Mouse (Mus musculus) limb, embryonic 14.5 days (tissue): ENCODE data around the gene Adk. TPM values are rescaled to one million over a fixed set of nuclear protein-coding genes. Genes with fewer than 3 reads are reported as not detected.
A peak's percentile ranks its signal among the peaks of the same experiment; 100 is the strongest.

Source experiments
- ATAC-seq: fragments of 200-750 bp; cut with Nextera tagmentation; 2 replicates; pipeline ENCODE4 v1.8.0; 2017; ENCODE audit warnings: low read depth, moderate number of reproducible peaks, moderate TSS enrichment; ENCODE audit not compliant: low FRiP score
- DNase-seq: peaks from one replicate; pipeline ENCODE4 v3.0.0-alpha.2; 2015; ENCODE audit warnings: low spot score
- H3K27ac ChIP-seq: fragments of 300-500 bp; sonication (generic); replicated peaks from 2 replicates; pipeline ENCODE4 v1.5.1; 2014; ENCODE audit warnings: low read depth, mild to moderate bottlenecking, low read length, moderate library complexity, mixed read lengths
- H3K27me3 ChIP-seq: fragments of 300-500 bp; sonication (generic); 2 replicates; pipeline ENCODE4 v1.6.1; 2014; ENCODE audit warnings: low read length, mixed read lengths; ENCODE audit not compliant: control insufficient read depth, insufficient read depth
- H3K36me3 ChIP-seq: fragments of 300-500 bp; sonication (generic); 2 replicates; pipeline ENCODE4 v1.6.1; 2014; ENCODE audit warnings: mild to moderate bottlenecking, low read length, moderate library complexity, mixed read lengths; ENCODE audit not compliant: control insufficient read depth, insufficient read depth
- H3K4me1 ChIP-seq: fragments of 300-500 bp; sonication (generic); 2 replicates; pipeline ENCODE4 v1.6.1; 2014; ENCODE audit warnings: antibody characterized with exemption, low read length, mixed read lengths; ENCODE audit not compliant: control insufficient read depth, insufficient read depth
- H3K4me2 ChIP-seq: fragments of 300-500 bp; sonication (generic); replicated peaks from 2 replicates; pipeline ENCODE4 v1.6.1; 2014; ENCODE audit warnings: low read depth, mild to moderate bottlenecking, low read length, moderate library complexity; ENCODE audit not compliant: severe bottlenecking
- H3K4me3 ChIP-seq: fragments of 300-500 bp; sonication (generic); replicated peaks from 2 replicates; pipeline ENCODE4 v1.5.1; 2014; ENCODE audit warnings: low read length
- H3K9ac ChIP-seq: fragments of 300-500 bp; sonication (generic); 2 replicates; pipeline ENCODE4 v1.6.1; 2014; ENCODE audit warnings: mild to moderate bottlenecking, low read depth, low read length, moderate library complexity; ENCODE audit not compliant: severe bottlenecking
- H3K9me3 ChIP-seq: fragments of 300-500 bp; sonication (generic); 2 replicates; pipeline ENCODE4 v1.6.1; 2016; ENCODE audit warnings: low read length; ENCODE audit not compliant: control insufficient read depth
- POLR2A ChIP-seq: fragments of 200-500 bp; IDR thresholded peaks from 2 replicates; pipeline ENCODE4 v1.8.0; 2012; ENCODE audit warnings: inconsistent platforms, mild to moderate bottlenecking, moderate library complexity, borderline replicate concordance; ENCODE audit not compliant: insufficient read depth, insufficient read length; ENCODE audit errors: extremely low read depth
- WGBS: fragments of 180-500 bp; shearing (Covaris S2); extraction: QIAGEN DNeasy Blood & Tissue Kit; methylation state at CpG from one replicate; pipeline ENCODE4 v1.1.7; 2014; 5-methylcytosine and 5-hydroxymethylcytosine counted together
- polyA plus RNA-seq, 2 experiments: library from polyadenylated mRNA; depleted of rRNA in 1 of 2; stranded (reverse) in 1 of 2; unstranded in 1 of 2; fragments of >200 nt; fragmentation: Nextera tagmentation in 1 of 2; extraction: Ambion mirVana in 1 of 2; gene quantifications; 2 replicates each; pipeline versions ENCODE4 v1.2.1 to v1.2.3; 2012 to 2014

The Adk gene
- polyA plus RNA-seq, 2 experiments: 55.6 to 140 TPM

DNA sequence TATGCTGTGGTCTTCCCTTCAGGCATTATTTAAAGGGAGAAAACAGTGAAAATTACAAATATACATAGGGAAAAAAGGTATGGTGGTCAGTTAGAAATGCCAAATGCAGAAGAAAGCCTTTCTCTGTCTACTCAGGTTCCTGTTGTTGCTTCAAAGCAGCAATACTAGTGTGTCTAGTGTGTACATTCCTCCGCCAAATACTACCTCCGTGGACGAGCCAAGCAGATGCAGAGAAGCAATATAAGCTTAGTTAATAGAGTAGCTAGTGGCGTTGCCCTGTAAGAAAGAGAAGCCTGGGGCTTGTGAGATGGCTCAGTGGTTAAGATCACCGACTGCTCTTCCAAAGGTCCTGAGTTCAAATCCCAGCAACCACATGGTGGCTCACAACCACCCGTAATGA, 359.1 kb downstream of the Adk start:
- Histone ChIP-seq H3K4me1 (peaks cover 5% of the 10 kb centered on the region), H3K9me3 (no peaks in the 10 kb centered on the region), H3K36me3 (no peaks in the 10 kb centered on the region), H3K27ac (no peak overlapping the region), H3K27me3 (no peaks in the 10 kb centered on the region), H3K4me3 (no peak overlapping the region), H3K9ac (no peak overlapping the region), H3K4me2 (no peak overlapping the region)
- 80% methylated on average over 6 of the region's 6 CpGs for whole genome bisulfite sequencing
- no peak for TF ChIP-seq POLR2A
- ATAC-seq: no peak
- DNase-seq: no peak

- no peak overlapping the region for H3K27ac ChIP-seq
- H3K9me3 ChIP-seq: no peaks in the 10 kb centered on the region
- no peak overlapping the region for H3K4me3 ChIP-seq
- H3K4me2 ChIP-seq: no peak overlapping the region
- H3K27me3 ChIP-seq: no peaks in the 10 kb centered on the region
- H3K4me1 ChIP-seq: peaks cover 6% of the 10 kb centered on the region; the same call in 1 of the 2 replicates
- H3K9ac ChIP-seq: no peak overlapping the region
- WGBS: 48% methylated on average over 7 of the region's 7 CpGs
- DNase-seq (no peak), ATAC-seq (no peak)
- TF ChIP-seq POLR2A: no peak
- no peaks in the 10 kb centered on the region for H3K36me3 ChIP-seq
These were observed 366.0 kb downstream of the Adk start for GRCm38 (mm10) chr14:21418332-21418731.

DNA sequence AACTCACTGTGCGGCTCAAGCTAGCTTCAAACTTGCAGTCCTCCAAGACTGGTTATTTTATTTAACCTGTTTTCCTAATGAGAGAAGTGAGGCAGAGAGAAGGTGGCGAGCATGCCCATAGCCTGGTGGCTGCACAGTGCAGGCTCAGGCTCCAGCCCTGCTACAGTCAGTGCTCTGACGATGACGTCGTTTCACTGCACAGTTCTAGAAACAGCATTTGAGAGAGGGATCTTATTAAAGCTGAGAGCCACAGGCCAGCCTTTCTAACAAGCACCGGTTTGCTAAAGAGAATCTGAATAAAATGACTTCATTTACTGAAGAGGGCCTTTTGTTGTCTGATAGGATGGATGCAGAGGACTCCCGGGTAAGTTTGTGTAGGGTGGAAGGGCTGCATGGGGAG, 375.0 kb downstream of the Adk start:
- no peak overlapping the region for H3K4me3 ChIP-seq
- H3K27ac ChIP-seq: no peak overlapping the region
- no peaks in the 10 kb centered on the region for H3K27me3 ChIP-seq
- H3K4me2 ChIP-seq: no peak overlapping the region
- WGBS: 61% methylated on average over 7 of the region's 7 CpGs
- no peak for TF ChIP-seq POLR2A
- no peaks in the 10 kb centered on the region for H3K9me3 ChIP-seq
- no peak overlapping the region for H3K9ac ChIP-seq
- ATAC-seq: no peak
- DNase-seq: no peak
- H3K36me3 ChIP-seq: no peaks in the 10 kb centered on the region
- no peaks in the 10 kb centered on the region; the same call in 1 of the 2 replicates for H3K4me1 ChIP-seq

DNA sequence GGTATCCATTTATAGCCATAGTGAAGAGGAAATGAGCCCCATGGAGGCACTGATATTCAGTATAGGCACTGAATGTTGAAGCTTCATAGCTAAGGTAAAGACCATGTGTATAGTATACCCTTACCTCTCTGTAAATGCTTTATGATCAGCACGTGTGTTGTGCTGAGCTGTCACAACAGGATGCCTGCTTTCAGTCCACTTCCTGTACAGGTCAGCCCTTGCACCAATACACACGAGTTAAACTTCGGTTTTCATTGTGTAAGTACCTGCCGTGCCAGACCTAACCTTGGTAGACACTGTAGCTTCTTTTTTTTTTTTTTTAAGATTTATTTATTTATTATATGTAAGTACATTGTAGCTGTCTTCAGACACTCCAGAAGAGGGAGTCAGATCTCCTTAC, 381.0 kb downstream of the Adk start:
- 59% methylated on average over 4 of the region's 4 CpGs for whole genome bisulfite sequencing
- no peak overlapping the region for H3K4me2 ChIP-seq

GRCm38 (mm10) chr14:21433995-21434394, 381.6 kb downstream of the Adk start:
- ATAC-seq: peak; percentile 63; the same call in 1 of the 2 replicates
- DNase-seq: peak; percentile 78
- H3K4me2 ChIP-seq: no peak overlapping the region
- H3K27ac ChIP-seq: no peak overlapping the region
- H3K9me3 ChIP-seq: no peaks in the 10 kb centered on the region
- peaks cover 15% of the 10 kb centered on the region for H3K4me1 ChIP-seq
- TF ChIP-seq POLR2A: no peak
- H3K9ac ChIP-seq: no peak overlapping the region
- H3K4me3 ChIP-seq: no peak overlapping the region
- WGBS: 28% methylated on average over 5 of the region's 5 CpGs
- H3K36me3 ChIP-seq: no peaks in the 10 kb centered on the region
- no peaks in the 10 kb centered on the region for H3K27me3 ChIP-seq

More for the DNA sequence above, 381.0 kb downstream of the Adk start:
- H3K9ac ChIP-seq: no peak overlapping the region
- H3K27me3 ChIP-seq: no peaks in the 10 kb centered on the region
- ATAC-seq (no peak), DNase-seq (no peak)
- TF ChIP-seq POLR2A: no peak
- H3K9me3 ChIP-seq: no peaks in the 10 kb centered on the region
- H3K4me1 ChIP-seq: peaks cover 15% of the 10 kb centered on the region
- H3K4me3 ChIP-seq: no peak overlapping the region
- no peak overlapping the region for H3K27ac ChIP-seq
- H3K36me3 ChIP-seq: no peaks in the 10 kb centered on the region

DNA sequence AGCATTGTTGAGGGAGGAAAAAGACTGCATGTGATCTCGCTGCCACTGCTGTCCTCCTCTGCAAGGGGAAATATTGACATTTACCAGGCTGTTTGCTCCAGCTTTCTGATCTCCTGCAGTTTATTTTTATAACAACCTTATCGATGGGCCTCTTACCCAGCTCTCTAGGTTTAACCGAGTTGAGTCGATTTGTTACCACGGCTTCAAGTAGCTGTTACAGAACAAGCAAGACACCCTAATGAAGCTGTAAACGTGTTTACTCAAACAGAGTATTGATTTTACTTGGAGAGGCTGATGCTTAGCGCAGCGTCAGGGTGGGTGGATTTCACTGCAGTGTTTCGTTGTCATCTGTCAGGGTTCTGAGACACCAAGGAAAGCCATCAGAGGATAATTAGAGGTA, 382.3 kb downstream of the Adk start:
- DNase-seq (no peak), ATAC-seq (no peak)
- H3K9ac ChIP-seq: no peak overlapping the region
- no peak for TF ChIP-seq POLR2A
- H3K4me1 ChIP-seq: peaks cover 16% of the 10 kb centered on the region
- H3K9me3 ChIP-seq: no peaks in the 10 kb centered on the region
- H3K4me3 ChIP-seq: no peak overlapping the region
- H3K27ac ChIP-seq: peak overlapping the region; percentile 43; the same call in 1 of the 2 replicates
- 31% methylated on average over 9 of the region's 9 CpGs for WGBS
- H3K27me3 ChIP-seq: no peaks in the 10 kb centered on the region
- H3K4me2 ChIP-seq: no peak overlapping the region
- no peaks in the 10 kb centered on the region for H3K36me3 ChIP-seq
